Mouse (Mus musculus): ENCODE results near the gene Lrpprc. TPM values are rescaled to one million over a fixed set of nuclear protein-coding genes. Genes with fewer than 3 reads are reported as not detected.
A peak's percentile ranks its signal among the peaks of the same experiment; 100 is the strongest.

Gene Lrpprc
- polyA plus RNA-seq, 1 experiment from 2014 or later = 42.1 TPM

GRCm38 (mm10) chr17:84790043-84790442, 546 bp downstream of the Lrpprc start:
- peak overlapping the region; percentile 89 for H3K27ac ChIP-seq
- peaks cover 65% of the 10 kb centered on the region for H3K4me1 ChIP-seq (replicated peaks)
- H3K4me3 ChIP-seq (replicated peaks) = peak overlapping the region; percentile 96
- under 1% methylated on average over 22 of the region's 22 CpGs for WGBS (ENCODE audit: insufficient replicate concordance)
- peak overlapping the region; percentile 91 for H3K9ac ChIP-seq
- peaks cover 29% of the 10 kb centered on the region for H3K36me3 ChIP-seq
- ATAC-seq (ENCODE audit: low read depth) = peak; percentile 7
- no peaks in the 10 kb centered on the region for H3K9me3 ChIP-seq (replicated peaks)
- DNase-seq = no peak
- H3K4me2 ChIP-seq = peak overlapping the region; percentile 89
- no peaks in the 10 kb centered on the region for H3K27me3 ChIP-seq

- Histone ChIP-seq H3K9me3 (replicated peaks) (no peaks in the 10 kb centered on the region), H3K27me3 (no peaks in the 10 kb centered on the region), H3K9ac (peak overlapping the region; percentile 91), H3K4me1 (replicated peaks) (peaks cover 66% of the 10 kb centered on the region), H3K4me2 (peak overlapping the region; percentile 89), H3K36me3 (peaks cover 41% of the 10 kb centered on the region), H3K4me3 (replicated peaks) (peak overlapping the region; percentile 96), H3K27ac (peak overlapping the region; percentile 50)
- DNase-seq = no peak
- 74% methylated on average over 20 of the region's 20 CpGs for WGBS (ENCODE audit: insufficient replicate concordance)
- no peak for ATAC-seq (ENCODE audit: low read depth)
Observed at GRCm38 (mm10) chr17:84788376-84789125, 2.0 kb downstream of the Lrpprc start.

DNA sequence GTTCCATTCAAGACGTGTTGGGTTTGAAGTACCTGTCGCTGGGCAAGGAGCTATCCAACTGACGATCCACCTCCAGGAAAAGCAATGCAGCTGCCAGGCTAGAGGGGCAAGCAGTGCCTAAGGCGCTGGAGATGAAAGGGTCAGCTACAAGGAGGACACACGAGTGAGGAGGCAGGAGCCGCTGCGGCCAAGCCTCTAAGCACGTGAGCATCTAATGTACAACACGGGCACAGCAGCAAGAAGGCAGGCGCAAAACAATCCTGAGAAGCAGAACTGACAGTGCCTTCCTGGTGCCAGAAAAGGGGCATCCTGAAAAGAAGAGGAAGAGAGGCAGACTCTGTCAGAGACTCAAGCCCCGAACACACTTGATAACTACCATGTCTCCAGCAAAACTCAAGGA, 3.1 kb downstream of the Lrpprc start:
- Histone ChIP-seq H3K4me2 (peak overlapping the region; percentile 89; the same call in 1 of the 2 replicates), H3K4me3 (replicated peaks) (no peak overlapping the region), H3K27ac (0 out of 2 replicates have a peak overlapping the region, but pooled peaks have one; percentile 26), H3K27me3 (no peaks in the 10 kb centered on the region), H3K9me3 (replicated peaks) (no peaks in the 10 kb centered on the region), H3K9ac (no peak overlapping the region), H3K4me1 (replicated peaks) (peaks cover 57% of the 10 kb centered on the region), H3K36me3 (peaks cover 47% of the 10 kb centered on the region)
- ATAC-seq (ENCODE audit: low read depth) = no peak
- DNase-seq = no peak
- 76% methylated on average over 11 of the region's 11 CpGs for WGBS (ENCODE audit: insufficient replicate concordance)

GRCm38 (mm10) chr17:84786911-84787310, 3.7 kb downstream of the Lrpprc start:
- H3K9me3 ChIP-seq (replicated peaks) = no peaks in the 10 kb centered on the region
- H3K27ac ChIP-seq = no peak overlapping the region
- H3K9ac ChIP-seq = no peak overlapping the region
- no peaks in the 10 kb centered on the region for H3K27me3 ChIP-seq
- ATAC-seq (ENCODE audit: low read depth) (no peak), DNase-seq (no peak)
- H3K4me3 ChIP-seq (replicated peaks) = no peak overlapping the region
- H3K36me3 ChIP-seq = peaks cover 53% of the 10 kb centered on the region
- peaks cover 54% of the 10 kb centered on the region for H3K4me1 ChIP-seq (replicated peaks)
- WGBS (ENCODE audit: insufficient replicate concordance) = 82% methylated on average over 8 of the region's 8 CpGs
- H3K4me2 ChIP-seq = no peak overlapping the region

DNA sequence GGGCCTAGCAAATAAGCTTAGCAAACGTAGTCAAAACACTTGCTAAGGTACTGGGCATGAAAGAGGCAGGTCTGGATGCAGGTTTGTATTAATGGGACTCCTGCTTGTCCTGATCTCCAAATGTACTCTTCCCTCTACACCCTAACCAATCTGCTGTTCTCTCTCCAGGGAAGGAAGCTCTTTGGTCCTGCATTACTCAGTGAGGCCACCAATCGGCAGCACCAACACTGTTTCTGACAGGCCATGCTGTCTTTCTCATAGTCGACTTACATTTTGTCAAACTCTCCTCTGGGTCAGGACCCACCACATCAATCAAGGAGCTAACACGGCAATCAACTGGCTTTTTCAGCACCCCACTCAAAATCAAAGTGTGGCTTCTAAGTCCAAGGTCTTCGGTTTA, 5.4 kb downstream of the Lrpprc start:
- 69% methylated on average over 5 of the region's 5 CpGs for WGBS (ENCODE audit: insufficient replicate concordance)
- H3K4me1 ChIP-seq (replicated peaks) = peaks cover 56% of the 10 kb centered on the region
- H3K4me2 ChIP-seq = no peak overlapping the region
- H3K36me3 ChIP-seq = peaks cover 69% of the 10 kb centered on the region
- H3K27me3 ChIP-seq = no peaks in the 10 kb centered on the region
- no peak overlapping the region for H3K27ac ChIP-seq
- ATAC-seq (ENCODE audit: low read depth) (no peak), DNase-seq (no peak)
- H3K9me3 ChIP-seq (replicated peaks) = no peaks in the 10 kb centered on the region
- H3K4me3 ChIP-seq (replicated peaks) = no peak overlapping the region
- no peak overlapping the region for H3K9ac ChIP-seq

- H3K27ac ChIP-seq = no peak overlapping the region
- ATAC-seq (ENCODE audit: low read depth) (no peak), DNase-seq (no peak)
- H3K9ac ChIP-seq = no peak overlapping the region
- H3K4me3 ChIP-seq (replicated peaks) = no peak overlapping the region
- H3K9me3 ChIP-seq (replicated peaks) = no peaks in the 10 kb centered on the region
- peaks cover 73% of the 10 kb centered on the region for H3K36me3 ChIP-seq
- no peaks in the 10 kb centered on the region for H3K27me3 ChIP-seq
- WGBS (ENCODE audit: insufficient replicate concordance) = 81% methylated on average over 5 of the region's 5 CpGs
- H3K4me2 ChIP-seq = no peak overlapping the region
- peaks cover 58% of the 10 kb centered on the region for H3K4me1 ChIP-seq (replicated peaks)
Observed at GRCm38 (mm10) chr17:84783491-84783890, 7.1 kb downstream of the Lrpprc start.

DNA sequence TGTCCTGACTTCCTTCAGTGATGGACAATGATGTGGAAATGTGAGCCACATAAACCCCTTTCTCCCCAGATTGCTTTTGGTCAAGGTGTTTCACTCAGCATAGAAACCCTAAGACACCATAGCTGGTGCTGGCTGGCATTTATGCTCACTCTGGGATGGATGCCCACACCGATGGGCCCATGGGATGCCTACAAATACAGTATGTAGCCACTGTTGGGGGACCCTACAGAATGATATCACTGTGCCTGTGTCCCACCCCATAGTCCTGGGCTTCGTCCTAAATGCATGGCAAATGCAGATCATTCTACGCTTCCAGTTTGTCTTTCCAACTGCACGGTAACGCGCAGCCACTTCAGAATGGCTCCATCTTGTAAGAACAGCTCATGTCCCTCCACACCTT, 10.3 kb downstream of the Lrpprc start:
- Histone ChIP-seq H3K9ac (0 out of 2 replicates have a peak overlapping the region, but pooled peaks have one; percentile 12), H3K4me2 (no peak overlapping the region), H3K4me3 (replicated peaks) (no peak overlapping the region), H3K27ac (peak overlapping the region; percentile 88), H3K4me1 (replicated peaks) (peaks cover 61% of the 10 kb centered on the region), H3K27me3 (no peaks in the 10 kb centered on the region), H3K9me3 (replicated peaks) (no peaks in the 10 kb centered on the region), H3K36me3 (peaks cover 60% of the 10 kb centered on the region)
- DNase-seq (no peak), ATAC-seq (ENCODE audit: low read depth) (no peak)
- 94% methylated on average over 6 of the region's 6 CpGs for WGBS (ENCODE audit: insufficient replicate concordance)

- DNase-seq (no peak), ATAC-seq (ENCODE audit: low read depth) (no peak)
- peaks cover 63% of the 10 kb centered on the region for H3K4me1 ChIP-seq (replicated peaks)
- peaks cover 61% of the 10 kb centered on the region for H3K36me3 ChIP-seq
- no peaks in the 10 kb centered on the region for H3K27me3 ChIP-seq
- peak overlapping the region; percentile 88 for H3K27ac ChIP-seq
- H3K4me2 ChIP-seq = peak overlapping the region; percentile 38
- H3K9ac ChIP-seq = peak overlapping the region; percentile 60
- 34% methylated on average over 7 of the region's 7 CpGs for WGBS (ENCODE audit: insufficient replicate concordance)
- no peaks in the 10 kb centered on the region for H3K9me3 ChIP-seq (replicated peaks)
- H3K4me3 ChIP-seq (replicated peaks) = no peak overlapping the region
Observed at GRCm38 (mm10) chr17:84778477-84778978, 12.1 kb downstream of the Lrpprc start.

DNA sequence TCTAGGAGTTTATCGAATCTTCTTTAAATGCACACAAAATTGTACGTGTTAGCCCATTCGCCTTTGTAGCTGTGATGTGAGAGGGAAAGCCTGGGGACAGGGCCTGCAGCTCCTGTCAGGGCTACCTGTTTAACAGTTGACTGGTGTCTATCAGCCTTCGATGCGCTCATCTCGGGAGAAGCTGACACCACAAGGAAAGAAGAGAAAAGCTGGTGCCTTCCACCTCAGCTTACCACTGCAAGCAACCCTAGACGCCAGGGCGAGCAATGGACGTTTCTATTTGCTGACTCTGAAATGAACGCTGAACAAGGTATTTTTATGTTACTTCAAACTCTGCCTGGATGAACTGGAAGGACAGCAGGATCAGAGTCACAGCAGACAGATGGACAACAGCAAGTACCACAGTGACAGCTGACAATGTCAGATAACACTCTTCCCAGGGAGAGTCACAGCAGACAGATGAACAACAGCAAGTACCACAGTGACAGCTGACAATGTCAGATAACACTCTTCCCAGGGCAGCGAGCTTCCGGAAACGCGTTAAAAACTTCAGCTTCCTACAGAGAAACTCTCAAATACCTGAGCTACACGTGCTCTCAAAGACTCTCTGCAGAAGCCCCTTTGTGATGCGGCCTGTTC, 14.1 kb downstream of the Lrpprc start:
- ATAC-seq (ENCODE audit: low read depth) (peak; percentile 98), DNase-seq (peak; percentile 81)
- Histone ChIP-seq H3K36me3 (peaks cover 51% of the 10 kb centered on the region), H3K4me1 (replicated peaks) (peaks cover 57% of the 10 kb centered on the region), H3K4me2 (peak overlapping the region; percentile 71), H3K27me3 (no peaks in the 10 kb centered on the region), H3K4me3 (replicated peaks) (peak overlapping the region; percentile 36), H3K9ac (peak overlapping the region; percentile 70), H3K27ac (peak overlapping the region; percentile 97), H3K9me3 (replicated peaks) (no peaks in the 10 kb centered on the region)
- 25% methylated on average over 16 of the region's 16 CpGs for WGBS (ENCODE audit: insufficient replicate concordance)

DNA sequence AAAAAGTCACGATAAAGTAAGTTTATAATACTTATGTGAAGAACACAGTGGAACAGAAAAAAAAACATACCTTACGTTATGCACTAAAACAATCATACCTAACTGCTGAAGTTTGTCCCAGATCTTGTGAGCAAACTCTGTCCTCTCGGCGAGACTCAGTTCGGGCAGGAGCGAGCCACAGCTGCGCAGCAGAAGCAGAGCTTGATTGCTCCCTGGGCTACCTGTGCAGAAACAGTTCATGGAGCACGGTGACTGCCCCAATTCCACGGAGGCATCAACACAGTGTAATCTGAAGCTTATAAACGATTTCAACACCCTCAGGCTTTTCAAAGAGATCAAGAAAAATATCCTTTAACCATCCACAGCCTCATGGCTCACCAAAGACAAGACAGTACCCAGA, 15.3 kb downstream of the Lrpprc start:
- Histone ChIP-seq H3K27ac (peak overlapping the region; percentile 97), H3K36me3 (peaks cover 49% of the 10 kb centered on the region), H3K4me1 (replicated peaks) (peaks cover 53% of the 10 kb centered on the region), H3K9me3 (replicated peaks) (no peaks in the 10 kb centered on the region), H3K4me2 (peak overlapping the region; percentile 14; the same call in 1 of the 2 replicates), H3K27me3 (no peaks in the 10 kb centered on the region), H3K4me3 (replicated peaks) (no peak overlapping the region), H3K9ac (no peak overlapping the region)
- DNase-seq (no peak), ATAC-seq (ENCODE audit: low read depth) (no peak)
- WGBS (ENCODE audit: insufficient replicate concordance) = 83% methylated on average over 10 of the region's 10 CpGs

DNA sequence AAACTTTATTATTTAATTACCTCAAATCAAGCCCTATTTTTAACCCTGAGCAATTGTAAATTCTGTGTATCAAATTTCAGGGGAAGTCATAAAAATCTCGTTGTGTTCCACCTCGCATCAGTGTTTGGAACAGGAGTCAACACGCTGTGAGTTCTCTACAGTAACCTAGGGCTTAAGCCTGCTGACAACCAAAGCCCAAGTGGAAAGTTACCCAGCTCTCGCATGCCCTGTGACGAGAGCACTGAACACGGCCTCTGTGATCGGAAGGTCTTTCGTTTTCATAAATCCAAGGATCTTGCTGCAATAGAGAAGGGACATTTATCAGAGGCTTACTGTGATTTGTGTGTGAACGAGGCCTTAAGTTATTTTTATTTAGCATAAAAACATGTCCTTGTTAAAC, 18.7 kb downstream of the Lrpprc start:
- H3K4me2 ChIP-seq = no peak overlapping the region
- no peaks in the 10 kb centered on the region for H3K9me3 ChIP-seq (replicated peaks)
- H3K36me3 ChIP-seq = peaks cover 78% of the 10 kb centered on the region
- H3K9ac ChIP-seq = no peak overlapping the region
- H3K4me1 ChIP-seq (replicated peaks) = peaks cover 22% of the 10 kb centered on the region
- ATAC-seq (ENCODE audit: low read depth) = no peak
- 88% methylated on average over 9 of the region's 9 CpGs for WGBS (ENCODE audit: insufficient replicate concordance)
- DNase-seq = no peak
- no peak overlapping the region for H3K27ac ChIP-seq
- no peak overlapping the region for H3K4me3 ChIP-seq (replicated peaks)
- no peaks in the 10 kb centered on the region for H3K27me3 ChIP-seq
